ENCODE assay signal across 9 mouse cellular contexts in genomic region chr10:81811899-81812298, GRCm38 (mm10). TPM values are rescaled to one million over a fixed set of nuclear protein-coding genes. Genes with fewer than 3 reads are reported as not detected.
DNase-seq lines count a peak whose midpoint lies in the region; ATAC-seq and TF ChIP-seq lines count a peak whose summit lies in the region.
"Not testable (repeated sequence)": the region's sequence is repeated elsewhere in the genome, so short reads cannot be mapped to it uniquely, and the experiment has no call there.
"Had no signal": no experiment of that assay in that cellular context is flagged by ENCODE, and none has a peak within 500 bp of the region (broad histone marks: within the 10 kb centered on the region; RNA-seq: fewer than 3 reads in every experiment).

Gene Gm4767 (plus strand): TSS chr10:81812186.

- peak within 1 kb of the TSS; percentile 32; the same call in 1 of the 2 replicates for H3K4me2 ChIP-seq in limb, embryonic 13.5 days (replicated peaks)
- not testable (repeated sequence) for H3K4me2 ChIP-seq in neural tube, embryonic 11.5 days (ENCODE audit: low read depth)

- peak; percentile 12 for DNase-seq in T-cell, adult 2 months (ENCODE audit: low spot score)
- DNase-seq in cerebellum, adult 9-11 months, result peak; percentile 2
- peak; percentile 84 for DNase-seq in heart, adult 11 months
- peak; percentile 0 for DNase-seq in induced T-regulatory cell, adult 2 months (ENCODE audit: low read depth)
- peak; percentile 0 to 2 for DNase-seq in kidney, postnatal 36 days
- peak; percentile 8 for DNase-seq in neural tube, embryonic 11.5 days (ENCODE audit: low spot score)

- H3K4me1 ChIP-seq in limb, embryonic 13.5 days; neural tube, embryonic 11.5 days (ENCODE audit: control insufficient read depth, insufficient read depth, low read length); testis, adult 2 months (ENCODE audit: control insufficient read depth, insufficient read depth, low read length): not testable (repeated sequence)

- not testable (repeated sequence) for H3K27me3 ChIP-seq in limb, embryonic 13.5 days; neural tube, embryonic 11.5 days (ENCODE audit: control insufficient read depth, insufficient read depth, low read length); testis, adult 2 months (ENCODE audit: control insufficient read depth, insufficient read depth, low read length)

- not testable (repeated sequence) for H3K9me3 ChIP-seq in limb, embryonic 13.5 days; neural tube, embryonic 11.5 days (ENCODE audit: control insufficient read depth, low read length)

- TF ChIP-seq POLR2A in testis, adult 2 months (IDR thresholded peaks at IDR 0.05; ENCODE audit: control insufficient read depth, low read depth, low read length), result not testable (repeated sequence)

- H3K4me3 ChIP-seq in limb, embryonic 13.5 days, result peak within 1 kb of the TSS; percentile 24
- H3K4me3 ChIP-seq in neural tube, embryonic 11.5 days (ENCODE audit: low read depth, low read length), result not testable (repeated sequence)
- peak within 1 kb of the TSS; percentile 47 for H3K4me3 ChIP-seq in testis, adult 2 months (ENCODE audit: control insufficient read depth, low read depth, low read length)

- not testable (repeated sequence) for H3K9ac ChIP-seq in limb, embryonic 13.5 days; neural tube, embryonic 11.5 days (ENCODE audit: low read length)

- ATAC-seq in limb, embryonic 13.5 days (ENCODE audit: low FRiP score, low read depth); neural tube, embryonic 11.5 days (ENCODE audit: insufficient read depth, low FRiP score, low TSS enrichment): not testable (repeated sequence)

- not testable (repeated sequence) for H3K27ac ChIP-seq in limb, embryonic 13.5 days; neural tube, embryonic 11.5 days (ENCODE audit: low read depth, low read length); testis, adult 2 months (ENCODE audit: control insufficient read depth, insufficient read depth, low read depth, low read length)

- not testable (repeated sequence) for TF ChIP-seq CTCF in testis, adult 2 months (IDR thresholded peaks at IDR 0.05; ENCODE audit: control insufficient read depth, insufficient read depth, insufficient replicate concordance, low read depth, low read length)

- not testable (repeated sequence) for H3K36me3 ChIP-seq in limb, embryonic 13.5 days; neural tube, embryonic 11.5 days (ENCODE audit: control insufficient read depth, insufficient read depth, low read length); testis, adult 2 months (ENCODE audit: control insufficient read depth, insufficient read depth, low read length)

- 27% methylated on average over 17 of the region's 20 CpGs for WGBS in limb, embryonic 13.5 days
- 25% methylated on average over 10 of the region's 20 CpGs for WGBS in neural tube, embryonic 11.5 days

RNA-seq across cellular contexts. Expression of gene Gm4767, which starts in this region (rescaled TPM):
- 4.6 and 5.7 TPM in 2 replicates for polyA plus RNA-seq in limb, embryonic 13.5 days (2015; fragmentation: Nextera tagmentation; extraction: Ambion mirVana)
- 4.2 and 4.5 TPM in 2 replicates for polyA plus RNA-seq in neural tube, embryonic 11.5 days (2014; fragmentation: Nextera tagmentation; extraction: Ambion mirVana)
- polyA plus RNA-seq in testis, adult 2 months (2012; rRNA removed), result 0.11 TPM in 1 of 2 replicates, not detected in the other
- polyA plus RNA-seq: heart, adult 2 months had no signal

Comparison
In these comparisons a context has a peak if more than half of its experiments do, and no peak if none do; other contexts are left out.
1. DNase-seq: peak in every context shown above with its lines; median percentile 84 in heart, adult 11 months; 12 in T-cell, adult 2 months; 8 in neural tube, embryonic 11.5 days; 2 in cerebellum, adult 9-11 months; 1 in kidney, postnatal 36 days; 0 in induced T-regulatory cell, adult 2 months.